Mouse (Mus musculus) midbrain, embryonic 15.5 days (tissue): ENCODE measurements around the gene Klk12. TPM values are rescaled to one million over a fixed set of nuclear protein-coding genes. Genes with fewer than 3 reads are reported as not detected.

Source experiments
- ATAC-seq: fragments of 200-750 bp; cut with Nextera tagmentation; replicated peaks from 2 replicates; pipeline ENCODE4 v1.8.0; 2017; ENCODE audit warnings: moderate TSS enrichment
- H3K27ac ChIP-seq: fragments of 300-500 bp; sonication (generic); 2 replicates; pipeline ENCODE4 v1.5.1; 2015; ENCODE audit warnings: mild to moderate bottlenecking, inconsistent platforms
- H3K27me3 ChIP-seq: fragments of 300-500 bp; sonication (generic); replicated peaks from 2 replicates; pipeline ENCODE4 v1.6.1; 2015; ENCODE audit warnings: inconsistent platforms
- H3K36me3 ChIP-seq: fragments of 300-500 bp; sonication (generic); replicated peaks from 2 replicates; pipeline ENCODE4 v1.6.1; 2015; ENCODE audit warnings: inconsistent platforms
- H3K4me1 ChIP-seq: fragments of 300-500 bp; sonication (generic); 2 replicates; pipeline ENCODE4 v1.6.1; 2015; ENCODE audit warnings: inconsistent platforms
- H3K4me2 ChIP-seq: fragments of 300-500 bp; sonication (generic); 2 replicates; pipeline ENCODE4 v1.6.1; 2015; ENCODE audit warnings: inconsistent platforms, mild to moderate bottlenecking, moderate library complexity
- H3K4me3 ChIP-seq: fragments of 300-500 bp; sonication (generic); 2 replicates; pipeline ENCODE4 v1.5.1; 2015; ENCODE audit warnings: mild to moderate bottlenecking, inconsistent platforms
- H3K9ac ChIP-seq: fragments of 300-500 bp; sonication (generic); 2 replicates; pipeline ENCODE4 v1.6.1; 2015; ENCODE audit warnings: mild to moderate bottlenecking, inconsistent platforms
- H3K9me3 ChIP-seq: fragments of 300-500 bp; sonication (generic); 2 replicates; pipeline ENCODE4 v1.6.1; 2016; ENCODE audit warnings: inconsistent platforms
- WGBS: fragments of 180-500 bp; shearing (Covaris S2); methylation state at CpG from one replicate; pipeline ENCODE4 v1.1.7; 2015; ENCODE audit warnings: mixed read lengths; 5-methylcytosine and 5-hydroxymethylcytosine counted together
- polyA plus RNA-seq: library from polyadenylated mRNA; unstranded; fragments of >200 nt; fragmentation: Nextera tagmentation; extraction: Ambion mirVana; gene quantifications from 2 replicates; pipeline ENCODE4 v1.2.1, GENCODE M21; 2015

Klk12 gene
- polyA plus RNA-seq, 1 experiment from 2014 or later = not detected

GRCm38 (mm10) chr7:43797844-43798462 lies 29.3 kb downstream of the Klk12 start:
- H3K4me2 ChIP-seq = peak overlapping the region; percentile 74
- H3K27ac ChIP-seq = no peak overlapping the region
- 41% methylated on average over 13 of the region's 13 CpGs for WGBS
- ATAC-seq = peak; percentile 50
- peak overlapping the region; percentile 20; the same call in 1 of the 2 replicates for H3K9ac ChIP-seq
- H3K4me3 ChIP-seq = peak overlapping the region; percentile 45
- peaks cover 28% of the 10 kb centered on the region for H3K27me3 ChIP-seq
- H3K4me1 ChIP-seq = peaks cover 21% of the 10 kb centered on the region
- H3K36me3 ChIP-seq = no peaks in the 10 kb centered on the region
- H3K9me3 ChIP-seq = no peaks in the 10 kb centered on the region

DNA sequence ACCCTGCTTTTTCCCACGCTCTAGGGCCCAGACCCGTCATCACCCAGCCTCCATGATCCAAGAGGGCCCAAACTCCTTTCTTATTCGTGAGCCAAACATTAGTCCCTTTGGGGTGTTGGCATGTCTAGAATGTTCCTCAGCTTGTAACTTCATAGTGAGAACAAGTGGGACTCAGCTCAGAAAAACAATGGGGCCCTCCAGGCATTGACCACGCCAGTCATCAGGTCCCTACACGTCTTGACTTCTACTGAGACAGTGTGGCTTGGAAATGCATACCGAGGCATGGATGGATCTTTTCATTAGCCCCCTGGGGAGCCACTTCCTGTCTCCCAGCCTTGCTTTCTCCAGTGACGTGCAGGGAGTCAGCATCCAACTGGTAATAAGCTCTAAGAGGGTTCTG lies 31.2 kb downstream of the Klk12 start:
- Histone ChIP-seq H3K27me3 (peaks cover 28% of the 10 kb centered on the region), H3K36me3 (no peaks in the 10 kb centered on the region), H3K4me3 (no peak overlapping the region), H3K27ac (no peak overlapping the region), H3K4me1 (peaks cover 21% of the 10 kb centered on the region), H3K4me2 (no peak overlapping the region), H3K9ac (no peak overlapping the region), H3K9me3 (no peaks in the 10 kb centered on the region)
- no peak for ATAC-seq
- 72% methylated on average over 7 of the region's 7 CpGs for WGBS

GRCm38 (mm10) chr7:43810994-43811393 lies 42.3 kb downstream of the Klk12 start, which contains the start of gene Klk7:
Gene Klk7, plus strand, starts transcription at chr7:43811294.
- H3K27ac ChIP-seq = no peak within 1 kb of the TSS
- no peaks in the 10 kb centered on the region for H3K9me3 ChIP-seq
- no peak within 1 kb of the TSS for H3K4me2 ChIP-seq
- no peaks in the 10 kb centered on the region for H3K36me3 ChIP-seq
- no peak within 1 kb of the TSS for H3K4me3 ChIP-seq
- no peak within 1 kb of the TSS for H3K9ac ChIP-seq
- 56% methylated on average over 5 of the region's 5 CpGs for WGBS
- no peaks in the 10 kb centered on the region for H3K4me1 ChIP-seq
- no peak for ATAC-seq
- no peaks in the 10 kb centered on the region for H3K27me3 ChIP-seq

GRCm38 (mm10) chr7:43815211-43815610 lies 46.5 kb downstream of the Klk12 start:
- H3K4me3 ChIP-seq = no peak overlapping the region
- H3K4me2 ChIP-seq = no peak overlapping the region
- WGBS = 91% methylated on average over 7 of the region's 7 CpGs
- no peaks in the 10 kb centered on the region for H3K9me3 ChIP-seq
- no peaks in the 10 kb centered on the region for H3K27me3 ChIP-seq
- no peak overlapping the region for H3K9ac ChIP-seq
- H3K4me1 ChIP-seq = no peaks in the 10 kb centered on the region
- no peak for ATAC-seq
- no peaks in the 10 kb centered on the region for H3K36me3 ChIP-seq
- no peak overlapping the region for H3K27ac ChIP-seq

DNA sequence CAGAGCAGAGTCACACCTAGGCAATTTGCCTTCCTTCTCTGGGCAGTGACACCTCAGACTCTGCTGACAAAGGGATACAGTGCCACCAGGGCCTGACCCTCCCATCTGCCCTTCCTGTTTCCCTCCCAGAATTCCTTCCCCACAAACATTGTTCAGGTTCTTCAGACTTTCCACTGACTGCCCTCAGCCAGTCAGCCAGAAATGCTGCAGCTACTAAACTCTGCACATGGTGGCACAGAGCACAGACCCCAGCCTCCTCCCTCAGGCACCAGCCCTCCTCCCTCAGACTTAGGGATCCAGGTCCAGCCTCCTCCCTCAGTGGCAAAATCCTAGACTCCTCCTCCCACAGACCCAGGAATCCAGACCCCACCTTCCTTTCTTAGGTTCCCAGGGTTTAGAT lies 48.0 kb downstream of the Klk12 start:
- H3K4me2 ChIP-seq = no peak overlapping the region
- H3K9me3 ChIP-seq = no peaks in the 10 kb centered on the region
- H3K27me3 ChIP-seq = no peaks in the 10 kb centered on the region
- H3K36me3 ChIP-seq = no peaks in the 10 kb centered on the region
- H3K9ac ChIP-seq = no peak overlapping the region
- no peak overlapping the region for H3K27ac ChIP-seq
- H3K4me1 ChIP-seq = no peaks in the 10 kb centered on the region
- no peak for ATAC-seq
- no peak overlapping the region for H3K4me3 ChIP-seq

GRCm38 (mm10) chr7:43821581-43821980 lies 52.9 kb downstream of the Klk12 start:
- no peak overlapping the region for H3K9ac ChIP-seq
- H3K4me3 ChIP-seq = no peak overlapping the region
- no peaks in the 10 kb centered on the region for H3K36me3 ChIP-seq
- H3K9me3 ChIP-seq = no peaks in the 10 kb centered on the region
- no peak for ATAC-seq
- H3K4me2 ChIP-seq = no peak overlapping the region
- H3K27ac ChIP-seq = no peak overlapping the region
- H3K4me1 ChIP-seq = no peaks in the 10 kb centered on the region
- 95% methylated on average over 7 of the region's 7 CpGs for WGBS
- H3K27me3 ChIP-seq = no peaks in the 10 kb centered on the region

Other genes with a start within 250 kb of the Klk12 start
- gene Cd33, start 224.5 kb upstream of the Klk12 start, polyA plus RNA-seq = 0.41 and 0.95 TPM in 2 replicates
- gene Zfp658, start 206.6 kb upstream of the Klk12 start, polyA plus RNA-seq = 9.5 and 10.4 TPM in 2 replicates
- 14.6 and 15.3 TPM in 2 replicates for gene Zfp719, start 189.3 kb upstream of the Klk12 start, polyA plus RNA-seq
- 0.33 and 0.43 TPM in 2 replicates for gene Zfp819, start 161.7 kb upstream of the Klk12 start, polyA plus RNA-seq
- not detected in 2 replicates for gene Ceacam18, start 134.2 kb upstream of the Klk12 start, polyA plus RNA-seq
- gene Siglece, start 108.7 kb upstream of the Klk12 start, polyA plus RNA-seq = 0.47 and 0.53 TPM in 2 replicates
- gene Ctu1, start 96.9 kb upstream of the Klk12 start, polyA plus RNA-seq = 27.6 and 33.8 TPM in 2 replicates
- not detected in 2 replicates for gene Klk14, start 78.5 kb upstream of the Klk12 start, polyA plus RNA-seq
- gene Klk13, start 56.3 kb upstream of the Klk12 start, polyA plus RNA-seq = 0.13 and 0.21 TPM in 2 replicates
- gene Klk11, start 5.7 kb downstream of the Klk12 start, polyA plus RNA-seq = 0.17 TPM in 1 of 2 replicates, not detected in the other
- gene Klk10, start 12.1 kb downstream of the Klk12 start, polyA plus RNA-seq = 0.12 and 0.17 TPM in 2 replicates
- 0.12 and 0.27 TPM in 2 replicates for gene Klk9, start 23.0 kb downstream of the Klk12 start, polyA plus RNA-seq
- gene Klk8, start 28.7 kb downstream of the Klk12 start, polyA plus RNA-seq = 7.3 and 10.0 TPM in 2 replicates
- gene Klk7, start 42.4 kb downstream of the Klk12 start, polyA plus RNA-seq = not detected in 2 replicates
- gene Klk6, start 55.6 kb downstream of the Klk12 start, polyA plus RNA-seq = not detected in 2 replicates
- gene Klk5, start 73.1 kb downstream of the Klk12 start, polyA plus RNA-seq = not detected in 2 replicates
- 0.18 TPM in 1 of 2 replicates, not detected in the other for gene Klk4, start 112.3 kb downstream of the Klk12 start, polyA plus RNA-seq
- not detected in 2 replicates for gene Klk15, start 164.8 kb downstream of the Klk12 start, polyA plus RNA-seq
- not detected in 2 replicates for gene Klk1b8, start 181.8 kb downstream of the Klk12 start, polyA plus RNA-seq
- not detected in 2 replicates for gene Klk1b1, start 197.9 kb downstream of the Klk12 start, polyA plus RNA-seq
- gene Klk1b9, start 207.2 kb downstream of the Klk12 start, polyA plus RNA-seq = not detected in 2 replicates
- not detected in 2 replicates for gene Klk1b11, start 227.0 kb downstream of the Klk12 start, polyA plus RNA-seq
- gene Klk1b26, start 243.3 kb downstream of the Klk12 start, polyA plus RNA-seq = not detected in 2 replicates